ENCODE assay signal across 39 mouse cellular contexts in genomic region chr9:22407633-22408032, GRCm38 (mm10). TPM values are rescaled to one million over a fixed set of nuclear protein-coding genes. Genes with fewer than 3 reads are reported as not detected.
"Had no signal": no experiment of that assay in that cellular context is flagged by ENCODE, and none has a peak within 500 bp of the region (broad histone marks: within the 10 kb centered on the region; RNA-seq: fewer than 3 reads in every experiment).

No protein-coding gene starts in this region.

RNA-seq across cellular contexts. Expression of gene 9530077C05Rik, which starts 3.7 kb away (rescaled TPM):
- total RNA-seq: monocyte, adult 5-6 weeks had no signal

RNA-seq across cellular contexts. Expression of gene Gm17545, which starts 46.5 kb away (rescaled TPM):
- total RNA-seq: left cerebral cortex, adult 8-10 months; left cerebral cortex, postnatal 10 days; left cerebral cortex, postnatal 14 days; left cerebral cortex, postnatal 25 days; left cerebral cortex, postnatal 36 days; left cerebral cortex, postnatal 4 days; liver, adult 2 months; megakaryocyte progenitor cell, adult 5-6 weeks; megakaryocyte, adult 5-6 weeks; megakaryocyte-erythroid progenitor cell, adult 5-6 weeks; midbrain, postnatal 0 days; monocyte, adult 5-6 weeks had no signal
- polyA plus RNA-seq: limb, embryonic 10.5 days; limb, embryonic 11.5 days; limb, embryonic 12.5 days; limb, embryonic 13.5 days; limb, embryonic 14.5 days; limb, embryonic 15.5 days; liver, adult 2 months; liver, embryonic 11.5 days; liver, embryonic 12.5 days; liver, embryonic 13.5 days; liver, embryonic 15.5 days; liver, embryonic 16.5 days; liver, postnatal 0 days; lung, adult 2 months; lung, embryonic 14.5 days; lung, embryonic 15.5 days; lung, embryonic 16.5 days; lung, postnatal 0 days; macrophage; midbrain, embryonic 10.5 days; midbrain, embryonic 11.5 days; midbrain, embryonic 12.5 days; midbrain, embryonic 13.5 days; midbrain, embryonic 14.5 days; midbrain, embryonic 15.5 days; midbrain, embryonic 16.5 days; midbrain, postnatal 0 days; myocyte; neural tube, embryonic 11.5 days had no signal
